In the genomic region with DNA sequence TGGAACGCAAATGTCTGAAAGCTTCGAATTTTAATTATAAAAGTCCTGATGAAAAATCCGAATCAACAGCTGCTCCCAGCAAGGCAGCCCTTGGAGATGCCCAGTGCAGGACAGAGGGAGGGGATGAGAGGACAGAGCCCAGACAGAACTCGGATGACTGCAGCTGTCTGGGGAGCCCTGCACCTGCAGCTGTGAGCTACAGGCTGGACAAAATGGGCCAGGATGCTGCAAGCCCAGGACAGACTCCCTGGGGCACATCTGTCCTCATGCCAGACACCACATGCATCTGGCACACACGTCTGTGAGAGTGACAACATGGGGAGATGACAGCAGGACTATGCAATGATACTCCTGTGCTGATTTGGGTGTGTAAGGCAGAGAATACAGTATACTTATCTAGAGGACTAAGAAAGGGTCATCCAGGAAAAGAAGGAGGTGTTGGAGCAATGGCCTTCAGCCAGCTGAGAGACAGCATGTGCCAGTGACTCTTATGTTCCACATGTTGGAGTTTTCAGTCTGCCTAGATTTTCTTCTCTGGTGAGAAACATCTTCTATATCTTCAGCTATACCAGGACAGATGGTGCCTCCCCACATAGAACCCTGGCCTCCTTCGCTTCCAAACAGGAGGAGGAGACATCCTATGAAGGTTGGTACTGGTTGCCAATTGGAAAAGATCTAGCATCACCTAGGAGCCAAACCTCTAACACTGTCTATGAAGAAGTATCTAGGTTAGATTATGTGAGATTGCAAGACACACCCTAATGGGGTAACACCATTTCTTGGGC, we compare ENCODE assay signal across 13 mouse cellular contexts.
A peak's percentile ranks its signal among the peaks of the same experiment; 100 is the strongest.
DNase-seq lines count a peak whose midpoint lies in the region; ATAC-seq lines count a peak whose summit lies in the region.
"Had no signal": no experiment of that assay in that cellular context is flagged by ENCODE, and none has a peak within 500 bp of the region (broad histone marks: within the 10 kb centered on the region; RNA-seq: fewer than 3 reads in every experiment).

No protein-coding gene starts in this region.

- DNase-seq in cerebellum, adult 11 months, result no peak
- peak; percentile 78 for DNase-seq in heart, adult 11 months
- no peak for DNase-seq in heart, postnatal 14 days
- peak; percentile 60 for DNase-seq in right cerebral cortex, adult 18-20 months
- no peak for DNase-seq in right cerebral cortex, postnatal 4 days
- peak; percentile 69 for DNase-seq in telencephalon, adult 2 months (ENCODE audit: low read depth, low spot score)
- DNase-seq: kidney, postnatal 4 days; layer of hippocampus, postnatal 36 days; thymus, postnatal 4 days had no signal

- peak; percentile 18; the same call in 1 of the 2 replicates for ATAC-seq in cerebellum, adult (ENCODE audit: insufficient number of reproducible peaks, low FRiP score, low TSS enrichment)
- no peak for ATAC-seq in erythroblast, adult 5-6 weeks (replicated peaks; ENCODE audit: low FRiP score, poor library complexity, severe bottlenecking)
- ATAC-seq: CD4-positive, CD25-positive, alpha-beta regulatory T cell, adult 4 months; lung, postnatal 0 days had no signal

- intact Hi-C loops in heart, postnatal 14 days (cut with DNase I), result no loop called here

Comparison
In these comparisons a context has a peak if more than half of its experiments do, and no peak if none do; other contexts are left out.
1. DNase-seq: peak in heart, adult 11 months (single experiment), right cerebral cortex, adult 18-20 months (single experiment) and telencephalon, adult 2 months (single experiment); none in cerebellum, adult 11 months (single experiment), heart, postnatal 14 days (0 of 2) and right cerebral cortex, postnatal 4 days (single experiment).